Mouse (Mus musculus) fibroblast of lung, adult 2 months (primary cell): ENCODE measurements around the gene Rnase2b.
"Not testable (repeated sequence)": the region's sequence is repeated elsewhere in the genome, so short reads cannot be mapped to it uniquely, and the experiment has no call there.

Experiments
- DNase-seq: peaks from one replicate; pipeline ENCODE4 v3.0.0-alpha.2; 2011; ENCODE audit warnings: low read depth

The Rnase2b gene

DNA sequence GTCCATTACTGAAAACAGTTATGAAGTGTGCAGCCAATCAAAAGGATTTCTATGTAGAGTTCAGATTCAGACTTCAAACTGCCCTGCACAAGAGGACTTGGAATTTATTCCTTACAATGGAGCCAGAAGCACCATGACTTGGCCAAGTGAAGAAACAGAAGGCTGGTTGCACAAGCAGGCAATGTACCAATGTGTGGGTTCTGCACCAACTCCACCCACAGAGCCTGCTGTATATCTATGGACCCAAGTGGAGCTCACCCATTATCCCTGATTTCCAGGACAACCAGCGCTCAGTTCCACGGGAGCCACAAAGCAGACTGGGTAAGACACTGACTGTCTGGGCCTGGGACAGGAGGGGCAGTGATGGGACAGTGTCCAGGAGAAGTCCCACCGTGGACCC is at the start of gene Rnase2b:
Gene Rnase2b (plus strand): TSS at position 285 of the 400 bp plus-strand sequence.
- not testable (repeated sequence) for DNase-seq

DNA sequence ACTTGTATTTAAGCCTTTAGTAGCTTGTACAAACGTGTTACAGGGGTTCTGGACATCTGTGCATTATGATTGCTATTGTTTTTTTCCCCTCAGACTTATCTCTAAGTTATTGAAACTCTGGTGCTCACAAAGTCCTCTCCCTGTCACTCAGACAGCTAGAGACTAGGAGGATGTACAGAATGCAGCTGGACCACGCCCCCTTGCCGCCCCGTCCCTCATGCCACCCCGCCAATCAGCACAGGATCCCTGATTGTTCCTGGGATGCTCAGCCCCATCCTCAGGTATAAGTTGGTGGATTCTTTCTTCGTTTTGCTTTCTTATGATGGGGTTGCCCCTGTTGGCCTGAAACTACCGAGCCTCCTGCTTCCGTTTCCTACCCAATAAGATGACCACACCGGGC is 48.6 kb upstream of the Rnase2b start:
- no peak for DNase-seq

DNA sequence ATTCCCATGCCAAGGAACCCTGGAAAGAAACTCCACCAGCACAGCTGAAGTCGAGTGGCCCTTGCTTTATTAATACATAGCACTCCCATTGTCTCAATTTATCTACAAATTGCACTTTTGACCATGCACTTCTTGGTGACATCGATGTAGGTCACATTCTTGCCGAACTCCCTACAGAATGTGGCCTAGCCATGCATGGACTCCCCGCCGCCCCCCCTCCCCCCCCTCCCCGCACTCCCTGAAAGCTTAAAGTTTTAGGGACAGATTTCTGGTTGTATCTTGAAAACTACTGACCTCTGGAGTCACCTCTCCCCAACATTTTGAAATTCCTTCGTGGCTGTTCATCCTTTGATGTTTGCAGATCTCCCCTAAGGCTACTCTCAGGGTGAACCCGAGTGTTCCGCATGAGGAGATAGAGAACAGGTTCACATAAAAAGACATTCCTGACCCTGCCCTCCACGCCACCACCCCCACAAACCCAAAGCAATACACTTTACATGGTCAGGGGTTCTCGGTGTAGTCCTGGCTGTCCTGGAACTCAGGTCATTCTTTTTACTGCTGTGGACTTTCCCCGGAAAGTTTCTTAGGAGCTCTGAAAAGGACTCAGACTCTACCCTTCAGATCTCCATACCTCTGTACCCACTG is 48.0 kb upstream of the Rnase2b start, which contains the start of gene Eddm3b:
Gene Eddm3b (plus strand): TSS at position 511 of the 645 bp plus-strand sequence.
- no peak for DNase-seq

DNA sequence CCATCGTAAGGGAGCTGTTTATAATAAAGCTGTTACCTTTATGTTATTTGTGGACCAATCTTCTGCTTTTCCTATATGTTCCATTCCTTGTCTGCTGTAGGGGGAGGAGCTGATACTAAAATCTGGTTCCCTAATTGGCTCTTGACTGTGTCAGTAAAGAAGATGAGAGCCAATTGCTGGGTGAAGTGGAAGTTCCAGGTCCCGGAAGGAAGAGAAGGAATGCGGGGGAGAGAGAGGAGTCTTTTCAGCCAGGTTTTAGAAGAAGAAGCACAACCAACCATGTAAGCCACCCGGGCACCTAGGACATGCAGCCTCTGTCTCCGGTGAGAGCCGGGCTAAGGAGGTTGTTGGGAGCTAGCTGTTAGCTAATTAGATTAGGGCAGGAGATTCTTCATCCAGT is 36.4 kb upstream of the Rnase2b start:
- DNase-seq = no peak

DNA sequence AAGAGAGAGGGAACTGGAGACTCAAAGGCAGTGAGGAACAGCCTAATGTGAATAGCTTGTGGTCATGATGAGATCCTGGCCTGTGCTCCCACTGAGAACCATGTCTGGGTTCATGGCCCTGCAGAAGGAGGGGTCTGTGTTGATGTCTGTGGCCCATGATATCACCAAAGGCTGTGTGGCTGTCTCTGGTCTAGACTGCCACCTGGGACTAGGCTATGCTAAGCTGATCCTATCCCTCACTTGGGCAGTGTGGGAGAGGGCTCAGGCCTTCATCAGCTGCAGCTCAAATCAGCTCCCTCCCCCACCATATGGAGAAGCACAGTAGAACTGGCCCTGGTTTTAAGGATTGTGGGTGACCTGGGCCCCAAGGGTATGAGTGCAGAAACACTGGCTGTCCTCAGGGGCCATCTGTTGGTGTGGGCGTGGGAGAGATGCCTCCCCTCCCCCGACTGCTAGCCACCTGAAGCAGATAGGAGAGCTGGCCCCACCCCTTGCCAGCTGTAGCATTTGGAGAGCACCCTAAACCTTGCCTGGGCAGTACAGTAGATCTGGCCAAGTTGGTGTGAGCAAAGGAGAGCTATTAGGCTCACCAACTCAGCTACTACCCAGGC is 34.3 kb upstream of the Rnase2b start:
- DNase-seq = no peak

DNA sequence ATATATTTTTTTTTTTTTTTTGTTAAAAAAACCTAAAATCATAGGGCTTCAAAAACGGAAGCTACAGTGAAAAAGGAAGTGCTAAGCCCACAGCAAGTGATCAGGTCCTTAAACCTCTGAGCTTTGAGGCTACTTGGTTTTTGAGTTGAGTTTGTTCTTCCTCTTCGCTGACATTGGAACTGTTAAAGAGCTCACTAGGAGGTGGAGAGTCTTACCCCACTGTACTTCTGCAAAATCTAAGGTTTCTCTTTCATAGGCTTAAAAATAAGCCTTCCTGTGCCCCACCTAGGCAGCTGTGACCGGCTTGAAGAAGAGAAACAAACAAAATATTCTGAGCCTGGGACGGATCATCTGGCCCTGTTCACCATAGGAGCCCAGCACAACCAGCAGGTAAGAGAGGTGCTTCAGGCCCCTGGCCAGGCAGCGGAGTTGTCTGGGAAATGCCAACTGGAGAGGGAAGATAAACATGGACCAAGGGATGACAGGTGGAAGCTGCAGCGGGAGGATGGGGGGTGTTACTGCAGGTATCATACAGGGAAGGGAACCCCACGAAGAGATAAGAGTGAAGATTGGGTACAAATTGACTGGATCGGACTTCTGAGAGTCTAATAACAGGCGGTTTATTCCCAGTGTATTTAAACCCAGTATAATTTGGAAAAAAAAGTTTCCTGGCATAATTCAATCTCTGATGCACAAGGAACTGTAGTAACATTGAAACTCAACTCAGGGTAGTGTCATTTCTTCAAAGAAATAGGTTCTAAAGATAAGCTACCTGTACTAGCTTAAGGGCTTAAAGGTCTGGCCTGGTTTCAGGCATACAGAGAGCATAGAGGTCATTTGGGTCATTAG is 33.1 kb upstream of the Rnase2b start:
- no peak for DNase-seq

DNA sequence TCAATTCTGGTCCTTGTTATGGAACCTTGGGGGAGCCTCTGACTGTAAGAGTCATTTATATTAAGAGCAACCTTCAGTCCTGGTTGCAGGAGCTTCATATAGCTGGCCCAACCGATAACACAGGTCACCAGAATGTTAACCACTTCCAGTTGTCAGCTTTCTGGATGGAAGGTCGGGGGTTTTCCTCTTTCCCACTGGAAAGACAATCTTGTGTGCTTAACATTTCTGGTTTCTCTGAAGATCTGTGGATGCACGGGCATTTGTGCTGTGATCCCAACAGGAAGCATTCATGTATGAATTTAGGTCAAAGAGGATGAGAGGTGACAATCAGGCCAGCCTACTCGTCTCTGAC is 32.5 kb upstream of the Rnase2b start:
- no peak for DNase-seq

DNA sequence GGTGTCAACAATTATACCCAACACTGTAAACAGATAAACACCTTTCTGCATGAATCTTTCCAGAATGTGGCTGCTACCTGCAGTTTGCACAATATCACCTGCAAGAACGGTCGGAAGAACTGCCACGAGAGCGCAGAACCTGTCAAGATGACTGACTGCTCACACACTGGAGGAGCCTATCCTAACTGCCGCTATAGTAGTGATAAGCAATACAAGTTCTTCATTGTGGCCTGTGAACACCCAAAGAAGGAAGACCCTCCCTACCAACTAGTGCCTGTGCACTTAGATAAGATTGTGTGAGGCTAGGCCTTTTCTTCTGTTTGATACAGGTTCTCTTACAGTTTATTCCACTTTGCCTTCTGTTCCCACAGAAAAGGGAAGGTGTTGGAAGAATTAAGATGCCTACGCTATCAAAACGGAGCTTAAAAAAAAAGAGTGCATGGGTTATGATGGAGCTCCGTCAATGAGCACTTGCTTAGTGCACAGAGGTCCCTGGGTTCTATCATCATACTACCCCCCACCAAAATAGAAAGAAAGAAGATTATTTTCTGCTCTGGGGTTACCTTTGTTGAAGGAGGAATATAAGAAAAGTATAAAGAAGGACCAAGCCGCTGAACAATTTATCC is 31.6 kb upstream of the Rnase2b start:
- no peak for DNase-seq

DNA sequence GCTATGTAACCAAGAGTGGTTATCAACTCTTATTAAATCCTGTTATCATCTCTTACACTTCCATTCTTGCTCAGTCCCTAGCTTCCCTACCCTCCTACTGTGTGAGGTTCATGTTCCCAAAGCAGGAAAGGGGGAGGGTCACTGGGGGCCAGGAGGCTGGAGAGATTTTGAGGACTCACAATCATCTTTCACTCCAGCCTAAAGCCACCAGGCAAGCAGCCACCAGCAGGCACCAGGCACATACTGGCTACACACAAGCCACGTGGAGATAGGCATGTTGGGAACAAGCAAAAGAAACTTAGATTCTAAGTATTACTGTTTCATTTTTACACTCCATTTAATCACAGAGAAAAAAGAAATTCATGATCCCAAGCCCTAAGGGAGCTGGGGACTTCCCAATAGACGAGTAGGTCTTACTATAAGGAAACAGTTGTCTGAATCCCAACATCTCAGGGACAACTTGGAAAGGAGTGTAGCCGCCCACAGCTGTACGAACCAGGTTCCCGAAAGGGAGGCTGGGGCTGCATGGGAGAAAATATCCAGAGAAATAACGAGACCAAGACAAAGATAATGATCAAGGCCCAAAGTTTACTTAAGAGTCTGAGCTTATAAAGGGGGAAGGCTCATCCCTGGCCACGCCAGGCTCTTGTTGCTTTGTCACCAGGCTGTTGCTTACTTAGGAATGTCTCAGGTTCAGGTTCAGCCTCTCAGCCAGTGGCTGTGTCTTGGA is 30.8 kb upstream of the Rnase2b start:
- DNase-seq = no peak

DNA sequence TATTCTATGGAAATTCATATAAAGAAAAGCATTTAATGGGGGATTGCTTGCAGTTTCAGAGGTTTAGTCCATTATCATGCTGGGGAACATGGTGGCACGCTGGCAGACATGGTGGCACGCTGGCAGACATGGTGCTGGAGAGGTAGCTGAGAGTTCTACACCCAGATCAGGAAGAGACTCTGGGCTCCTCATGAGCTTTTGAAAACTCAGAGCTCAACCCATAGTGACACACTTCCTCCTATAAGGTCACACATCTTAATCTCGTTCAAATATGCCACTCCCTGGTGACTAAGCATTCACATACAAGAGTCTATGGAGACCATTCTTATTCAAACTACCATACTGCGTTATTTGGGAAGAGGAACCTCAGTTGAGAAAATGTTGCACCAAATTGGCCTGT is 29.7 kb upstream of the Rnase2b start:
- no peak for DNase-seq

DNA sequence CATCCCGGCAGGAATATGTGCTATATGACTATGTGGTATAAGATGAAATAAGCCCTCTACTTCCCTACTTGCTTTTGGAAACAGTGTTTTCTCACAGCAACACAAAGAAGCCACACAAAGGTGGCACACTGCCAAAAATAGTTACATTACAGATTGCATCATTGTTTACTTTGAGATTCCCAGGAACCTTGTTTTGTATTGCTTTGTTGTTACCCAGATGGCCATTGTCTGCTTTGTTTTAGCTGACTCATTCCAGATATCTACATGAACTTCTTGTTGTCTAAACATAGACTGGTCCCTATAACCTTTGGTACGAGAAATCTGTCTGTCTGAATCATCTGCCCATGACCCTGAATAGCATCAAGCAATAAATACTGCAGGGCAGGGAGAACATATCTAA is 21.7 kb upstream of the Rnase2b start:
- no peak for DNase-seq

DNA sequence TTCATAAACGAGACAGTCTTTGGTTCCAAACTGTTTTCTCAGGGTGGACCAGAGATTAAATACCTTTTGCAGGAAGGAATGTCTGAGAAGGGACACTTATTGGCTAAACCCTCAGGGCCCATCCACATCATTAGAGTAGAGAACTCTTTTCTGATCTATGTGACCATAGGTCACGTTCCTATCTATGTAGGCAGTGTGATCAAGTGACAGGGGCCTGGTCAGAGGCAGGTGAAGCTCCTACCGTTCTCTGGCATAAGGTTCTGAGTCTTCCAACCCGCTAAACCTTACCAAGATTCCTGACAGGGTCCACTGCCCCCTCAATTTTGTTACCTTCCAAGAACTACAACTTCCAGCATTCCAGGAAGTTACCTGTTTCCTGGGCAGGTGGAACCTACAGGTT is 19.9 kb upstream of the Rnase2b start:
- no peak for DNase-seq

DNA sequence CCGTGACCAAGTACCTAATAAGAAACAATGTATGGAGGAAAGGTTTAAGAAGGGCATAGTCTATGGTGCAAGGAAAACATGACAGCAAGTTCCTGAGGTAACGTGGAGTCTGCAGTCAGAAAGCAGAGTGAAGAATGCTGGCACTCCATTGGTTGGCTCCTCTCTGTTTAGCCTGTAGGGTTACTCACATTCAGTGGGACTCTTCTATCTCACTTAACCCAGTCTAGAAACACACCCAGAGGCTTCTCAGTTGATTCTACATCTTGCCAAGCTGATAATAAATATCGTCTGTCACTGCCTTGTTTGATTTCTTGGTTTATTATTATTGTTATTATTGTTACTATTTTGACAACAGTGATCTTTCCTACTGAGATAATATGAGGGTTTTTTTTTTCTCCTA is 19.5 kb upstream of the Rnase2b start:
- no peak for DNase-seq

DNA sequence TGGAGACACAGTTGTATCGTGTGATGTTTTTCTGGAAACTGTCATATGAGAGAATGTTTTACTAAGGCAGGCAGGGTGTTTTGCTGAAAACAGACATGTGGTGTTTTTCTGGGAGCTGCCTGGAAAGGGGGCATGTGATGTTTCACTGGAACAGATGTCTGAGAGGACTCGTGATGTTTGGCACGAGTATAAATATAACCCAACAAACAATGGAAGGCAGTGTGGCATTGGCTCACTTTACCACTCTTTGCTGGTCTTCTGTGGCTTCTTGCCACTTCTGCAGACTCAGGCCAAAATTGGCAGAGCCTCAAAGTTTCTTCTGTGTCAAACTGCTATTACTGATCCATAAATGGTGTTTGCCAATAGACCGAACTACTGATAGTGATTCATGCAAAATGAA is 18.8 kb upstream of the Rnase2b start:
- peak; percentile 90 for DNase-seq

DNA sequence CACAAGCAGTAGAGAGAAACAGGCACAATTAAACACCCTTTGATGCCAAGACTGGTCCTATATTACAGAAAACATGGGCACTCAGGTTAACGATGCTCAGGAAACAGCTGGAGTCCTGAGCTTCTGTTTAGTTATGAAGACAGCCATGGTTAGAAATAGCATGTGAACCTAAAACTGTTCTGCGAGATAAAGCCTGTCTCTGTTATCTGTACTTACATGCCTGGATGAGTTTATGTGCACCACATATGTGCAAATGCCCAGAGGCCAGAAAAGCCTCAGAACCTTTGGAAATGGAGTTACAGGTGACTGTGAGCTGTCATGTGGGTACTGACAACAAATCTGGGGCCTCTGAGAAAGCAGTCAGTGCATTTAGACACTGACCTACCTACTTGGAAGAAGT is 18.1 kb upstream of the Rnase2b start:
- no peak for DNase-seq

DNA sequence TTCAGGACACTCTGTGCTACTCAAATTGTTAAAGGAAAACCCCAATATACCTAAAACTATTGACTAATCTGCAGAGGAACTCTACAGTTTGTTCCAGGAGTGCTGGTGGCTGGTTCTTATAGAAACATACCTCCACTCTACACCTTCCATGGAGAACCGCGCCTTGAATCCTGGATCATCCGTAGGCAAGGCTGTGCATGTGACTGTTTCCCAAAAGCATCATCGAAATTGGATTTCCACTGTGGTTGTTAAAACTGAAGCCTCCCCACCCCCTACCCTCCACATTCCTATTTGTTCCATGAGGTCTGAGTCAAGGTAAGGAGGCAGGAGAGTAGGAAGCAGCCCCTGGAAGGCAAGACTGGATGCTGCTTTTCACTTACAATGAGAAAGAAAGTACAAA is 17.6 kb upstream of the Rnase2b start:
- no peak for DNase-seq

DNA sequence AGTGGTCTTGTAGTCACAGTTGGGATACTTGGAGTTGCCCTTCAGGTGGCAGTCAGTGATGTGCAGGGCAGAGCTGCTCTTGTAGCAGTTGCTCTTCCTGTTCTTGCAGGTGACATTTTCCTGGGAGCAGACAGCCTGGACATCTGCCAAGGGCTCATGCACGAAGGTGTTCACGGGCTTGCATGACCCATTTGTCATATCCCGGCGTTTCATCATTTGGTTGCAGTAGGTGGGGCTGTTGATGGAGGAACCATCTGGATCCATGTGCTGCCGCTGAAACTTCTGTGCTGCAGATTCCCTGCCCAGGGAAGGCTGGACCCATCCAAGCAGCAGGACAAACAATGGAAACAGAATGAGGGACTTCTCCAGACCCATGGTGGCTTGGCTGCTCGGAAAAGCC is 16.5 kb upstream of the Rnase2b start:
- DNase-seq = no peak

DNA sequence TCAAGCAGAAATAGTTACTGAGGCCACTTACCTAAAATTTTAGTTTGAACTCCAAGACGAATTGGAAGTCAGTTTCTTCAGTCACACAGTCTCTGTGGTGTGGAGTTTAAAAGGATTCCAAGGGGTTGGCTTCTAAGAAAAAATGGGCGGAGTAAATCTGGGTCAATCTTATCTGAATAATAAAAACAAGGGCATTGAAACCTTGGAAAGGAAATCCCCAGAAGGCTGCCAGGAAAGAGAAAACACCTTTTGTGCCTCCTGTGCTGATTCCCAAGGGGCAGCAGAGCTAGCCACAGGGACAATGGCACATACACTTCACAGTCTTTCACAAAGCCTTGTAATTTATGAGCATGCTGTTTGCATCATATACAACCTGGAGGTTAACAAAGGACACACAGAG is 15.4 kb upstream of the Rnase2b start, which contains the start of gene Rnase1:
Gene Rnase1 (minus strand): TSS at position 101 of the 400 bp plus-strand sequence.
- no peak for DNase-seq

DNA sequence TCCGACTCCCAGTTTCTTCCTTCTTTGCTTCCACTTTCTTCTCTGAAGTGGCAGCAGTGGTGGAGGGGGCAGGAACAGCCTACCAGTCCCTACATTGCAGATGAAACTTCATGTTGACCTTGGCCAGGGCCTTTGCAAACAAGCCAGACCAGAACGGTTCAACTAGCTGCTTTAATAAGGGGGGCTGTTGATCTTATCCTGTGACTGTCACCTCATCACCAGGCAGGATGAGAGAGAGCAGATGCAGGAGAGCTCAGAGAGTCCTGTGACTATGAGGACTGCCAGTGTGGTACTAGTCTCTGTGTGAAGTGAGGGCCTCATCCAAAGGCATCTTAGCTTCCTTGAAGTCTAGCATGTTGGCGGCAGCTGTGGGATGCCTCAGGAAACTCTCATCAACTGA is 14.1 kb upstream of the Rnase2b start:
- DNase-seq = no peak

DNA sequence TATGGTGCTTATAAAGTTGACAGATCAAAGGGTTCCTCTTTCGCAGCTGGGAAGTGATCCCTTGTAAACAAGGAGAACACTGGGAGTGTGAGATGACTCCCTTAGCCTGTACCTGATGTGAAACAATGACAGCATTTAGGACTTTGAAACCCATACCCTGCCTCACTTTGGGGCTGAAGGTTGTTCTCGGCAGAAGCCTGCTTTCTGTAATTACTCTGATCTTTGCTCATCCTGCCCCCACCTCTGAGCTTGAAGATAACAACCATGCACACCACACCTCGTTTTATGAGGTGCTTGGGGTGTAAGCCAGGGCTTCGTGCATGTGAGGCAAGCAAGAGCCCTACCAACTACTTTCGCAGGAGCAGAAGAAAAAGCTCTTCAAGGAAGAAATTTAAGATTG is 12.9 kb upstream of the Rnase2b start:
- no peak for DNase-seq

DNA sequence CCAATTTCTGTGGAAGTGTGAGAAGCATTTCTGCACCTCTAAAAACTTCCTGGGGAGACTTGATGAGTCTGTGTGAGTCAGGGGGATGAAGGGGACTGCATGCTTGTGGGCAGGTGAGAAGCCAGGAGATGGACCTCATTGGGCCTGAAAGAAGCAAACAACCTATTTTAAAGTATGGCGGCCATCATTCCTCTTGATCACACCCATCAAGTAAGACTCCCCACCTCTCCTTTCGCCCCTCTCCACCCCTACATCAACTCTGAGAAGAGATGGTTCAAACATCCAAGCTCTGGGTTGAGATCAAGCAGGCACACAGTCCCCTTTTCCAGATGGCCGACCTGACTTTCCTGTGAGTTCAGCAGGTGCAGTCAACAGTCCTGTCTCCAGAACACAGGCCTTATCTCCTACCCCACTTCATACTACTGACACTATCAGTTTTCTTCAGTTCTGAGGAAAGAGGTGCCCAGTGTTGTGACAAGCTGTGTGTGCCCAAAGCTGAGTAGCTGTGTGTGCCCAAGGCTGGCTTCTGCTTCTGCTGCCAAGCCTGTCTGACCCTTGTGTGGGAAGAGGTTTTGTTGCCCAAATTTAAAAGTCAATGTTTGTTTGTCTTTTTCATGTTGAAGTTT is 11.7 kb upstream of the Rnase2b start:
- DNase-seq = no peak
